Mouse (Mus musculus): ENCODE data around the gene Plbd1.

Plbd1 gene

GRCm38 (mm10) chr6:136661706-136662016, at the start of gene Plbd1:
Gene Plbd1, minus strand, starts transcription at chr6:136661928.
- no peak for ATAC-seq (ENCODE audit: insufficient number of reproducible peaks, low FRiP score, low TSS enrichment)

GRCm38 (mm10) chr6:136710408-136710807, 48.7 kb upstream of the Plbd1 start:
- ATAC-seq (ENCODE audit: insufficient number of reproducible peaks, low FRiP score, low TSS enrichment): no peak

GRCm38 (mm10) chr6:136708597-136708996, 46.9 kb upstream of the Plbd1 start:
- no peak for ATAC-seq (ENCODE audit: insufficient number of reproducible peaks, low FRiP score, low TSS enrichment)

- no peak for ATAC-seq (ENCODE audit: insufficient number of reproducible peaks, low FRiP score, low TSS enrichment)
Observed at GRCm38 (mm10) chr6:136701878-136702277, 40.1 kb upstream of the Plbd1 start.

- no peak for ATAC-seq (ENCODE audit: insufficient number of reproducible peaks, low FRiP score, low TSS enrichment)
Observed at GRCm38 (mm10) chr6:136701185-136701584, 39.5 kb upstream of the Plbd1 start.

- no peak for ATAC-seq (ENCODE audit: insufficient number of reproducible peaks, low FRiP score, low TSS enrichment)
Observed at GRCm38 (mm10) chr6:136691314-136691713, 29.6 kb upstream of the Plbd1 start.

- no peak for ATAC-seq (ENCODE audit: insufficient number of reproducible peaks, low FRiP score, low TSS enrichment)
Observed at GRCm38 (mm10) chr6:136690527-136690926, 28.8 kb upstream of the Plbd1 start.

GRCm38 (mm10) chr6:136689790-136690413, 28.2 kb upstream of the Plbd1 start:
- no peak for ATAC-seq (ENCODE audit: insufficient number of reproducible peaks, low FRiP score, low TSS enrichment)

GRCm38 (mm10) chr6:136685433-136685832, 23.7 kb upstream of the Plbd1 start:
- no peak for ATAC-seq (ENCODE audit: insufficient number of reproducible peaks, low FRiP score, low TSS enrichment)

- no peak for ATAC-seq (ENCODE audit: insufficient number of reproducible peaks, low FRiP score, low TSS enrichment)
Observed at GRCm38 (mm10) chr6:136683410-136684334, 21.9 kb upstream of the Plbd1 start.

GRCm38 (mm10) chr6:136679381-136679780, 17.7 kb upstream of the Plbd1 start:
- no peak for ATAC-seq (ENCODE audit: insufficient number of reproducible peaks, low FRiP score, low TSS enrichment)

GRCm38 (mm10) chr6:136674935-136675334, 13.2 kb upstream of the Plbd1 start:
- ATAC-seq (ENCODE audit: insufficient number of reproducible peaks, low FRiP score, low TSS enrichment): no peak

GRCm38 (mm10) chr6:136672467-136672866, 10.7 kb upstream of the Plbd1 start:
- ATAC-seq (ENCODE audit: insufficient number of reproducible peaks, low FRiP score, low TSS enrichment): no peak

GRCm38 (mm10) chr6:136669274-136669673, 7.5 kb upstream of the Plbd1 start:
- ATAC-seq (ENCODE audit: insufficient number of reproducible peaks, low FRiP score, low TSS enrichment): no peak

GRCm38 (mm10) chr6:136668266-136668986, 6.7 kb upstream of the Plbd1 start:
- no peak for ATAC-seq (ENCODE audit: insufficient number of reproducible peaks, low FRiP score, low TSS enrichment)

- ATAC-seq (ENCODE audit: insufficient number of reproducible peaks, low FRiP score, low TSS enrichment): no peak
Observed at GRCm38 (mm10) chr6:136662063-136662462, 335 bp upstream of the Plbd1 start.

- ATAC-seq (ENCODE audit: insufficient number of reproducible peaks, low FRiP score, low TSS enrichment): no peak
Observed at GRCm38 (mm10) chr6:136660831-136661705, 660 bp downstream of the Plbd1 start.

GRCm38 (mm10) chr6:136659226-136659625, 2.5 kb downstream of the Plbd1 start:
- ATAC-seq (ENCODE audit: insufficient number of reproducible peaks, low FRiP score, low TSS enrichment): no peak

GRCm38 (mm10) chr6:136658303-136658702, 3.4 kb downstream of the Plbd1 start:
- ATAC-seq (ENCODE audit: insufficient number of reproducible peaks, low FRiP score, low TSS enrichment): no peak

- ATAC-seq (ENCODE audit: insufficient number of reproducible peaks, low FRiP score, low TSS enrichment): no peak
Observed at GRCm38 (mm10) chr6:136655786-136656185, 5.9 kb downstream of the Plbd1 start.
